Mouse (Mus musculus) lung, postnatal 0 days (tissue): Measurements from ENCODE around the gene Drd1. TPM values are rescaled to one million over a fixed set of nuclear protein-coding genes. Genes with fewer than 3 reads are reported as not detected.

Source experiments
- ATAC-seq: fragments of 200-750 bp; cut with Nextera tagmentation; 2 replicates; pipeline ENCODE4 v1.8.0; 2017; ENCODE audit warnings: moderate library complexity
- DNase-seq: peaks from one replicate; pipeline ENCODE4 v3.0.0-alpha.2; 2016; ENCODE audit warnings: low spot score
- H3K27ac ChIP-seq: fragments of 300-500 bp; sonication (generic); 2 replicates; pipeline ENCODE4 v1.5.1; 2014; ENCODE audit warnings: antibody characterized with exemption, mild to moderate bottlenecking, low read length, mixed read lengths
- H3K27me3 ChIP-seq: fragments of 300-500 bp; sonication (generic); replicated peaks from 2 replicates; pipeline ENCODE4 v1.6.1; 2014; ENCODE audit warnings: low read length, mixed read lengths; ENCODE audit not compliant: insufficient read depth
- H3K36me3 ChIP-seq: fragments of 300-500 bp; sonication (generic); 2 replicates; pipeline ENCODE4 v1.6.1; 2014; ENCODE audit warnings: low read length, mixed read lengths; ENCODE audit not compliant: insufficient read depth
- H3K4me1 ChIP-seq: fragments of 300-500 bp; sonication (generic); 2 replicates; pipeline ENCODE4 v1.6.1; 2014; ENCODE audit warnings: antibody characterized with exemption, low read depth, low read length, mixed read lengths; ENCODE audit not compliant: insufficient read depth
- H3K4me2 ChIP-seq: fragments of 300-500 bp; sonication (generic); replicated peaks from 2 replicates; pipeline ENCODE4 v1.6.1; 2014; ENCODE audit warnings: low read depth, mild to moderate bottlenecking, low read length, moderate library complexity, mixed read lengths
- H3K4me3 ChIP-seq: fragments of 300-500 bp; sonication (generic); 2 replicates; pipeline ENCODE4 v1.5.1; 2014; ENCODE audit warnings: low read depth, low read length
- H3K9ac ChIP-seq: fragments of 300-500 bp; sonication (generic); replicated peaks from 2 replicates; pipeline ENCODE4 v1.6.1; 2014; ENCODE audit warnings: low read depth, mild to moderate bottlenecking
- H3K9me3 ChIP-seq: fragments of 300-500 bp; sonication (generic); 2 replicates; pipeline ENCODE4 v1.6.1; 2016; ENCODE audit warnings: low read length, mixed read lengths
- CTCF ChIP-seq: IDR thresholded peaks from 2 replicates; pipeline ENCODE4 v1.5.1; 2016; ENCODE audit warnings: antibody characterized with exemption, mild to moderate bottlenecking
- EP300 ChIP-seq: IDR thresholded peaks from 2 replicates; pipeline ENCODE4 v1.6.1; 2016; ENCODE audit warnings: antibody characterized with exemption, mild to moderate bottlenecking, control low read depth
- WGBS: fragments of 180-500 bp; shearing (Covaris S2); extraction: QIAGEN DNeasy Blood & Tissue Kit; methylation state at CpG from one replicate; pipeline ENCODE4 v1.1.7; 2014; 5-methylcytosine and 5-hydroxymethylcytosine counted together
- polyA plus RNA-seq: library from polyadenylated mRNA; unstranded; fragments of >200 nt; fragmentation: Nextera tagmentation; extraction: Ambion mirVana; gene quantifications from 2 replicates; pipeline ENCODE4 v1.2.1, GENCODE M21; 2015

Gene Drd1
- polyA plus RNA-seq, 1 experiment from 2014 or later = 0.18 TPM

GRCm38 (mm10) chr13:54097227-54097626, 41.7 kb upstream of the Drd1 start:
- no peaks in the 10 kb centered on the region for H3K4me1 ChIP-seq
- ATAC-seq = no peak

GRCm38 (mm10) chr13:54095721-54096120, 40.2 kb upstream of the Drd1 start:
- Histone ChIP-seq H3K36me3 (peaks cover 8% of the 10 kb centered on the region; the same call in 1 of the 2 replicates), H3K9ac (no peak overlapping the region), H3K4me2 (no peak overlapping the region), H3K27me3 (no peaks in the 10 kb centered on the region), H3K4me3 (no peak overlapping the region), H3K9me3 (no peaks in the 10 kb centered on the region), H3K4me1 (no peaks in the 10 kb centered on the region), H3K27ac (no peak overlapping the region)
- ATAC-seq (no peak), DNase-seq (no peak)
- WGBS = 77% methylated on average over 8 of the region's 8 CpGs
- TF ChIP-seq EP300 (no peak), CTCF (no peak)

More at GRCm38 (mm10) chr13:54097227-54097626, 41.7 kb upstream of the Drd1 start:
- Histone ChIP-seq H3K27me3 (no peaks in the 10 kb centered on the region), H3K9ac (no peak overlapping the region), H3K9me3 (no peaks in the 10 kb centered on the region), H3K36me3 (no peaks in the 10 kb centered on the region), H3K4me2 (no peak overlapping the region), H3K4me3 (no peak overlapping the region), H3K27ac (no peak overlapping the region)
- WGBS = 95% methylated on average over 4 of the region's 4 CpGs
- no peak for DNase-seq
- TF ChIP-seq CTCF (no peak), EP300 (no peak)

GRCm38 (mm10) chr13:54094963-54095362, 39.5 kb upstream of the Drd1 start:
- DNase-seq = no peak
- H3K9ac ChIP-seq = no peak overlapping the region
- H3K27ac ChIP-seq = no peak overlapping the region
- no peaks in the 10 kb centered on the region for H3K27me3 ChIP-seq
- no peak for TF ChIP-seq CTCF
- no peak for TF ChIP-seq EP300
- no peaks in the 10 kb centered on the region for H3K4me1 ChIP-seq
- peaks cover 8% of the 10 kb centered on the region; the same call in 1 of the 2 replicates for H3K36me3 ChIP-seq
- H3K4me3 ChIP-seq = no peak overlapping the region
- ATAC-seq = no peak
- 81% methylated on average over 6 of the region's 6 CpGs for WGBS
- H3K9me3 ChIP-seq = no peaks in the 10 kb centered on the region
- H3K4me2 ChIP-seq = no peak overlapping the region

- Histone ChIP-seq H3K4me2 (no peak overlapping the region), H3K9me3 (no peaks in the 10 kb centered on the region), H3K36me3 (peaks cover 8% of the 10 kb centered on the region; the same call in 1 of the 2 replicates), H3K4me3 (no peak overlapping the region), H3K27ac (no peak overlapping the region), H3K4me1 (no peaks in the 10 kb centered on the region), H3K9ac (no peak overlapping the region), H3K27me3 (no peaks in the 10 kb centered on the region)
- WGBS = 92% methylated on average over 4 of the region's 4 CpGs
- ATAC-seq (no peak), DNase-seq (no peak)
- TF ChIP-seq EP300 = no peak
- no peak for TF ChIP-seq CTCF
Observed at GRCm38 (mm10) chr13:54094349-54094748, 38.8 kb upstream of the Drd1 start.

- no peak for TF ChIP-seq EP300
- no peak for TF ChIP-seq CTCF
- Histone ChIP-seq H3K4me1 (no peaks in the 10 kb centered on the region), H3K9me3 (no peaks in the 10 kb centered on the region), H3K36me3 (peaks cover 13% of the 10 kb centered on the region; the same call in 1 of the 2 replicates), H3K27ac (no peak overlapping the region), H3K27me3 (no peaks in the 10 kb centered on the region), H3K9ac (no peak overlapping the region), H3K4me2 (no peak overlapping the region), H3K4me3 (no peak overlapping the region)
- ATAC-seq = no peak
- WGBS = 80% methylated on average over 6 of the region's 6 CpGs
- DNase-seq = no peak
Observed at GRCm38 (mm10) chr13:54091719-54092118, 36.2 kb upstream of the Drd1 start.

GRCm38 (mm10) chr13:54085266-54085665, 29.8 kb upstream of the Drd1 start:
- DNase-seq (no peak), ATAC-seq (no peak)
- H3K27me3 ChIP-seq = no peaks in the 10 kb centered on the region
- H3K9me3 ChIP-seq = no peaks in the 10 kb centered on the region
- WGBS = 83% methylated on average over 18 of the region's 18 CpGs
- H3K4me1 ChIP-seq = no peaks in the 10 kb centered on the region; the same call in 1 of the 2 replicates
- no peak overlapping the region for H3K4me3 ChIP-seq
- peaks cover 4% of the 10 kb centered on the region; the same call in 1 of the 2 replicates for H3K36me3 ChIP-seq
- no peak overlapping the region for H3K4me2 ChIP-seq
- no peak overlapping the region for H3K9ac ChIP-seq
- TF ChIP-seq EP300 (no peak), CTCF (no peak)
- H3K27ac ChIP-seq = no peak overlapping the region

- no peak overlapping the region for H3K27ac ChIP-seq
- no peaks in the 10 kb centered on the region for H3K27me3 ChIP-seq
- TF ChIP-seq CTCF = no peak
- TF ChIP-seq EP300 = no peak
- H3K36me3 ChIP-seq = peaks cover 4% of the 10 kb centered on the region; the same call in 1 of the 2 replicates
- peak; percentile 84 for DNase-seq
- ATAC-seq = peak; percentile 78
- H3K9ac ChIP-seq = no peak overlapping the region
- H3K9me3 ChIP-seq = no peaks in the 10 kb centered on the region
- no peaks in the 10 kb centered on the region; the same call in 1 of the 2 replicates for H3K4me1 ChIP-seq
- no peak overlapping the region for H3K4me2 ChIP-seq
- no peak overlapping the region for H3K4me3 ChIP-seq
- WGBS = 55% methylated on average over 5 of the region's 5 CpGs
Observed at GRCm38 (mm10) chr13:54084826-54085225, 29.3 kb upstream of the Drd1 start.
